Mouse (Mus musculus) ES-E14 (cell line): ENCODE measurements around the gene Lrcol1.

Source experiments
- HCFC1 ChIP-seq: IDR thresholded peaks from 2 replicates; pipeline ENCODE4 v1.6.1; 2012; ENCODE audit warnings: low read length, inconsistent platforms, borderline replicate concordance; ENCODE audit not compliant: insufficient read depth
- MAFK ChIP-seq: IDR thresholded peaks from 2 replicates; pipeline ENCODE4 v1.6.1; 2014; ENCODE audit warnings: mild to moderate bottlenecking, low read depth, low read length, inconsistent platforms; ENCODE audit not compliant: insufficient read depth
- ZC3H11A ChIP-seq: IDR thresholded peaks from 2 replicates; pipeline ENCODE4 v1.6.1; 2012; ENCODE audit warnings: low read depth, mild to moderate bottlenecking, inconsistent platforms, low read length, borderline replicate concordance
- ZNF384 ChIP-seq: IDR thresholded peaks from 2 replicates; pipeline ENCODE4 v1.6.1; 2012; ENCODE audit warnings: low read depth, low read length, inconsistent platforms

GRCm38 (mm10) chr5:110342648-110343284, 1.8 kb upstream of the Lrcol1 start, which contains the start of gene P2rx2:
- no peak for TF ChIP-seq ZNF384
- TF ChIP-seq ZC3H11A = no peak
- no peak for TF ChIP-seq HCFC1
- TF ChIP-seq MAFK = no peak
